In genomic region chr1:190928370-190929009, GRCm38 (mm10) we compare ENCODE assay signal across 8 mouse cellular contexts. TPM values are rescaled to one million over a fixed set of nuclear protein-coding genes. Genes with fewer than 3 reads are reported as not detected.
A peak's percentile ranks its signal among the peaks of the same experiment; 100 is the strongest.
DNase-seq lines count a peak whose midpoint lies in the region; ATAC-seq lines count a peak whose summit lies in the region.

No protein-coding gene starts in this region.

- ATAC-seq in megakaryocyte progenitor cell, adult 5-6 weeks (replicated peaks; ENCODE audit: poor library complexity): peak; percentile 88

- DNase-seq in adipocyte (ENCODE audit: low spot score): peak; percentile 98
- peak; percentile 99 for DNase-seq in embryo, embryonic 10 days (ENCODE audit: low spot score)
- peak; percentile 98 for DNase-seq in gastrocnemius, postnatal 10 days
- DNase-seq in induced T-regulatory cell, adult 2 months (ENCODE audit: low read depth): peak; percentile 99
- DNase-seq in left cerebral cortex, adult 9 months (ENCODE audit: low spot score in 2 of 2): peak; percentile 93 to 98
- peak; percentile 96 for DNase-seq in right cerebral cortex, postnatal 14 days
- DNase-seq in urinary bladder, postnatal 36 days (ENCODE audit: low spot score in 2 of 2): peak; percentile 96 to 98

RNA-seq across cellular contexts. Expression of gene Angel2, which starts 3.6 kb away (rescaled TPM):
- 10 to 100 TPM; 25.8 to 26.3 TPM for total RNA-seq in gastrocnemius, postnatal 10 days (2021)
- total RNA-seq in megakaryocyte progenitor cell, adult 5-6 weeks (2015): 23.4 and 25.3 TPM in 2 replicates
- total RNA-seq in megakaryocyte progenitor cell, adult 5-6 weeks (2017): 22.9 and 35.8 TPM in 2 replicates

RNA-seq across cellular contexts. Expression of gene Rps6kc1, which starts 16.9 kb away (rescaled TPM):
- 10 to 100 TPM; 20.4 to 23.7 TPM for total RNA-seq in gastrocnemius, postnatal 10 days (2021)
- 6.9 and 7.2 TPM in 2 replicates for total RNA-seq in megakaryocyte progenitor cell, adult 5-6 weeks (2015)
- total RNA-seq in megakaryocyte progenitor cell, adult 5-6 weeks (2017): 8.7 and 10.4 TPM in 2 replicates

RNA-seq across cellular contexts. Expression of gene Vash2, which starts 50.6 kb away (rescaled TPM):
- 10 to 100 TPM; 12.3 to 14.6 TPM for total RNA-seq in gastrocnemius, postnatal 10 days (2021)
- total RNA-seq in megakaryocyte progenitor cell, adult 5-6 weeks (2015): 0.05 and 0.07 TPM in 2 replicates
- total RNA-seq in megakaryocyte progenitor cell, adult 5-6 weeks (2017): 0.07 and 0.08 TPM in 2 replicates

Comparison
In these comparisons a context has a peak if more than half of its experiments do, and no peak if none do; other contexts are left out.
1. Peak in every context shown above with its lines: DNase-seq and ATAC-seq.
2. RNA of gene Vash2, which starts 50.6 kb away (total RNA-seq): 12.3 to 14.6 TPM in gastrocnemius, postnatal 10 days; 0.05 to 0.08 TPM in megakaryocyte progenitor cell, adult 5-6 weeks; every median in the first group is over 10 times any median in the second.